Mouse (Mus musculus) cerebellum, adult (tissue): Measurements from ENCODE around the gene Ntm.

Experiments used
- ATAC-seq: cut with Nextera tagmentation; 2 replicates; pipeline ENCODE4 v1.9.2; 2017; ENCODE audit warnings: mild to moderate bottlenecking, moderate library complexity, mixed read lengths; ENCODE audit not compliant: insufficient number of reproducible peaks, low FRiP score, low TSS enrichment

Gene Ntm

GRCm38 (mm10) chr9:29761952-29762586 lies 200.9 kb downstream of the Ntm start:
- ATAC-seq = no peak

GRCm38 (mm10) chr9:29761511-29761910 lies 201.4 kb downstream of the Ntm start:
- no peak for ATAC-seq

- ATAC-seq = no peak
Observed at GRCm38 (mm10) chr9:29759940-29760339, 203.0 kb downstream of the Ntm start.

GRCm38 (mm10) chr9:29759060-29759459 lies 203.9 kb downstream of the Ntm start:
- ATAC-seq = no peak

- ATAC-seq = no peak
Observed at GRCm38 (mm10) chr9:29754374-29754773, 208.6 kb downstream of the Ntm start.

GRCm38 (mm10) chr9:29751396-29751795 lies 211.5 kb downstream of the Ntm start:
- peak; percentile 61; the same call in 1 of the 2 replicates for ATAC-seq

- ATAC-seq = no peak
Observed at GRCm38 (mm10) chr9:29750371-29751014, 212.4 kb downstream of the Ntm start.

- ATAC-seq = no peak
Observed at GRCm38 (mm10) chr9:29748070-29748469, 214.9 kb downstream of the Ntm start.

- ATAC-seq = no peak
Observed at GRCm38 (mm10) chr9:29738835-29739526, 224.0 kb downstream of the Ntm start.

GRCm38 (mm10) chr9:29736031-29736430 lies 226.9 kb downstream of the Ntm start:
- ATAC-seq = no peak

- ATAC-seq = no peak
Observed at GRCm38 (mm10) chr9:29732895-29733294, 230.0 kb downstream of the Ntm start.

GRCm38 (mm10) chr9:29731672-29732071 lies 231.3 kb downstream of the Ntm start:
- ATAC-seq = no peak

GRCm38 (mm10) chr9:29727540-29728432 lies 235.2 kb downstream of the Ntm start:
- no peak for ATAC-seq

- ATAC-seq = no peak
Observed at GRCm38 (mm10) chr9:29721461-29721860, 241.5 kb downstream of the Ntm start.

- no peak for ATAC-seq
Observed at GRCm38 (mm10) chr9:29716795-29717194, 246.1 kb downstream of the Ntm start.

GRCm38 (mm10) chr9:29698276-29698675 lies 264.7 kb downstream of the Ntm start:
- no peak for ATAC-seq

GRCm38 (mm10) chr9:29694151-29694550 lies 268.8 kb downstream of the Ntm start:
- no peak for ATAC-seq

- ATAC-seq = no peak
Observed at GRCm38 (mm10) chr9:29691186-29691855, 271.6 kb downstream of the Ntm start.

GRCm38 (mm10) chr9:29682224-29682623 lies 280.7 kb downstream of the Ntm start:
- no peak for ATAC-seq

- ATAC-seq = no peak
Observed at GRCm38 (mm10) chr9:29680677-29681076, 282.3 kb downstream of the Ntm start.
